ENCODE assay signal across 23 mouse cellular contexts in genomic region chr12:11011159-11011558, GRCm38 (mm10).
DNase-seq lines count a peak whose midpoint lies in the region; ATAC-seq and TF ChIP-seq lines count a peak whose summit lies in the region.
"Had no signal": no experiment of that assay in that cellular context is flagged by ENCODE, and none has a peak within 500 bp of the region (broad histone marks: within the 10 kb centered on the region; RNA-seq: fewer than 3 reads in every experiment).

No protein-coding gene starts in this region.

- H3K27me3 ChIP-seq in kidney, embryonic 14.5 days (ENCODE audit: control insufficient read depth, insufficient read depth, low read length): no peaks in the 10 kb centered on the region
- H3K27me3 ChIP-seq in kidney, adult 2 months (replicated peaks; ENCODE audit: control insufficient read depth, insufficient read depth, low read length): no peaks in the 10 kb centered on the region
- no peaks in the 10 kb centered on the region for H3K27me3 ChIP-seq in stomach, embryonic 14.5 days (ENCODE audit: control insufficient read depth, insufficient read depth, low read length)
- H3K27me3 ChIP-seq in stomach, postnatal 0 days (ENCODE audit: control insufficient read depth, insufficient read depth, low read length): no peaks in the 10 kb centered on the region
- H3K27me3 ChIP-seq: heart, embryonic 15.5 days; lung, embryonic 15.5 days; megakaryocyte, embryonic 14.5 days; midbrain, embryonic 13.5 days; Patski had no signal

- DNase-seq in kidney, adult 2 months: no peak
- DNase-seq in kidney, postnatal 14 days: peak; percentile 32
- no peak for DNase-seq in kidney, adult 18-20 months
- no peak for DNase-seq in stomach, postnatal 0 days (ENCODE audit: low spot score)
- DNase-seq: adrenal gland, postnatal 10 days; cerebellum, adult 8-10 months; cerebellum, postnatal 25 days; gastrocnemius, postnatal 14 days; liver; lung, postnatal 4 days; right cerebral cortex, postnatal 25 days; thymus, postnatal 4 days had no signal

- H3K9ac ChIP-seq in kidney, embryonic 14.5 days (ENCODE audit: low read depth, low read length): no peak overlapping the region
- H3K9ac ChIP-seq in stomach, embryonic 14.5 days (replicated peaks; ENCODE audit: low read depth, low read length): no peak overlapping the region
- H3K9ac ChIP-seq in stomach, postnatal 0 days (ENCODE audit: low read length): no peak overlapping the region
- H3K9ac ChIP-seq: heart, embryonic 15.5 days; liver, embryonic 14.5 days; lung, embryonic 15.5 days; midbrain, embryonic 13.5 days had no signal

- peak; percentile 96 for ATAC-seq in kidney, embryonic 14.5 days (ENCODE audit: low FRiP score, low TSS enrichment)
- ATAC-seq in stomach, embryonic 14.5 days (ENCODE audit: insufficient number of reproducible peaks, insufficient read depth, low FRiP score, low read depth): peak; percentile 63; the same call in 1 of the 2 replicates
- ATAC-seq in stomach, postnatal 0 days (ENCODE audit: low FRiP score, low TSS enrichment): no peak
- ATAC-seq in erythroblast, adult 5-6 weeks (replicated peaks; ENCODE audit: low FRiP score, poor library complexity, severe bottlenecking): no peak
- ATAC-seq: forebrain, embryonic 14.5 days; midbrain, embryonic 13.5 days; Patski had no signal

- TF ChIP-seq POLR2A in kidney, adult 2 months (IDR thresholded peaks at IDR 0.05; ENCODE audit: low read depth, low read length): no peak

- no peaks in the 10 kb centered on the region for H3K4me1 ChIP-seq in kidney, embryonic 14.5 days (ENCODE audit: control insufficient read depth, insufficient read depth, low read length)
- H3K4me1 ChIP-seq in kidney, adult 2 months (ENCODE audit: control insufficient read depth, insufficient read depth, low read length): no peaks in the 10 kb centered on the region
- 0 out of 2 replicates have a peak, but pooled peaks cover 3% of the 10 kb centered on the region for H3K4me1 ChIP-seq in stomach, embryonic 14.5 days (ENCODE audit: control insufficient read depth, insufficient read depth, low read length)
- H3K4me1 ChIP-seq in stomach, postnatal 0 days (replicated peaks; ENCODE audit: control insufficient read depth, insufficient read depth): no peaks in the 10 kb centered on the region
- H3K4me1 ChIP-seq: heart, embryonic 10.5 days; heart, embryonic 15.5 days; lung, embryonic 15.5 days; megakaryocyte, embryonic 14.5 days; midbrain, embryonic 13.5 days had no signal

- no peak for TF ChIP-seq EP300 in stomach, postnatal 0 days (optimal IDR thresholded peaks at IDR 0.05)

- H3K27ac ChIP-seq in kidney, embryonic 14.5 days (ENCODE audit: low read depth, low read length): peak overlapping the region; percentile 31; the same call in 1 of the 2 replicates
- H3K27ac ChIP-seq in kidney, adult 2 months (ENCODE audit: insufficient read depth, low read depth, low read length): no peak overlapping the region
- peak overlapping the region; percentile 55; the same call in 1 of the 2 replicates for H3K27ac ChIP-seq in stomach, embryonic 14.5 days (ENCODE audit: low read length)
- no peak overlapping the region for H3K27ac ChIP-seq in stomach, postnatal 0 days (replicated peaks)
- H3K27ac ChIP-seq: heart, embryonic 10.5 days; heart, embryonic 15.5 days; liver, embryonic 14.5 days; lung, embryonic 15.5 days; midbrain, embryonic 13.5 days had no signal

- H3K36me3 ChIP-seq in kidney, embryonic 14.5 days (ENCODE audit: control insufficient read depth, insufficient read depth, low read length): no peaks in the 10 kb centered on the region
- no peaks in the 10 kb centered on the region for H3K36me3 ChIP-seq in kidney, adult 2 months (ENCODE audit: control insufficient read depth, insufficient read depth, low read length)
- no peaks in the 10 kb centered on the region for H3K36me3 ChIP-seq in stomach, embryonic 14.5 days (ENCODE audit: control insufficient read depth, insufficient read depth, low read length)
- H3K36me3 ChIP-seq in stomach, postnatal 0 days (ENCODE audit: control insufficient read depth, insufficient read depth, low read length): no peaks in the 10 kb centered on the region
- H3K36me3 ChIP-seq: heart, embryonic 10.5 days; heart, embryonic 15.5 days; lung, embryonic 15.5 days; midbrain, embryonic 13.5 days had no signal

- no peak overlapping the region for H3K4me3 ChIP-seq in kidney, embryonic 14.5 days (ENCODE audit: low read length)
- no peak overlapping the region for H3K4me3 ChIP-seq in kidney, adult 2 months (ENCODE audit: insufficient read depth, low read depth, low read length)
- H3K4me3 ChIP-seq in stomach, embryonic 14.5 days (ENCODE audit: low read depth, low read length): no peak overlapping the region
- no peak overlapping the region for H3K4me3 ChIP-seq in stomach, postnatal 0 days (ENCODE audit: low read depth, low read length)
- H3K4me3 ChIP-seq: heart, embryonic 10.5 days; heart, embryonic 15.5 days; lung, embryonic 15.5 days; megakaryocyte, embryonic 14.5 days; midbrain, embryonic 13.5 days had no signal

- H3K9me3 ChIP-seq in kidney, embryonic 14.5 days (ENCODE audit: control insufficient read depth, low read length): no peaks in the 10 kb centered on the region
- H3K9me3 ChIP-seq in stomach, embryonic 14.5 days (ENCODE audit: control insufficient read depth, low read depth, low read length): no peaks in the 10 kb centered on the region
- H3K9me3 ChIP-seq in stomach, postnatal 0 days (ENCODE audit: control insufficient read depth, low read length): no peaks in the 10 kb centered on the region
- H3K9me3 ChIP-seq: heart, embryonic 10.5 days; heart, embryonic 15.5 days; lung, embryonic 15.5 days; megakaryocyte, embryonic 14.5 days; midbrain, embryonic 13.5 days had no signal

- no peak overlapping the region for H3K4me2 ChIP-seq in kidney, embryonic 14.5 days (replicated peaks; ENCODE audit: low read depth, low read length)
- H3K4me2 ChIP-seq in stomach, embryonic 14.5 days (replicated peaks; ENCODE audit: low read depth, low read length): no peak overlapping the region
- no peak overlapping the region for H3K4me2 ChIP-seq in stomach, postnatal 0 days (replicated peaks; ENCODE audit: low read depth)
- H3K4me2 ChIP-seq: heart, embryonic 15.5 days; lung, embryonic 15.5 days; midbrain, embryonic 13.5 days had no signal

- 48% methylated on average over 1 of the region's 1 CpGs for WGBS in kidney, embryonic 14.5 days
- WGBS in kidney, adult 2 months: 55% methylated on average over 1 of the region's 1 CpGs
- WGBS in stomach, embryonic 14.5 days: 35% methylated on average over 1 of the region's 1 CpGs
- 43% methylated on average over 1 of the region's 1 CpGs for WGBS in stomach, postnatal 0 days

- TF ChIP-seq CTCF in kidney, adult 2 months (conservative IDR thresholded peaks at IDR 0.05; ENCODE audit: insufficient read depth, insufficient read length, low read depth, low read length): no peak
- TF ChIP-seq CTCF in stomach, postnatal 0 days (IDR thresholded peaks at IDR 0.05; ENCODE audit: low read depth): no peak

Comparison
In these comparisons a context has a peak if more than half of its experiments do, and no peak if none do; other contexts are left out.
1. ATAC-seq: peak in kidney, embryonic 14.5 days (single experiment) and stomach, embryonic 14.5 days (single experiment); none in stomach, postnatal 0 days (single experiment) and erythroblast, adult 5-6 weeks (single experiment).
2. H3K27ac ChIP-seq: peak in kidney, embryonic 14.5 days (single experiment) and stomach, embryonic 14.5 days (single experiment); none in kidney, adult 2 months (single experiment) and stomach, postnatal 0 days (single experiment).